In the genomic region with DNA sequence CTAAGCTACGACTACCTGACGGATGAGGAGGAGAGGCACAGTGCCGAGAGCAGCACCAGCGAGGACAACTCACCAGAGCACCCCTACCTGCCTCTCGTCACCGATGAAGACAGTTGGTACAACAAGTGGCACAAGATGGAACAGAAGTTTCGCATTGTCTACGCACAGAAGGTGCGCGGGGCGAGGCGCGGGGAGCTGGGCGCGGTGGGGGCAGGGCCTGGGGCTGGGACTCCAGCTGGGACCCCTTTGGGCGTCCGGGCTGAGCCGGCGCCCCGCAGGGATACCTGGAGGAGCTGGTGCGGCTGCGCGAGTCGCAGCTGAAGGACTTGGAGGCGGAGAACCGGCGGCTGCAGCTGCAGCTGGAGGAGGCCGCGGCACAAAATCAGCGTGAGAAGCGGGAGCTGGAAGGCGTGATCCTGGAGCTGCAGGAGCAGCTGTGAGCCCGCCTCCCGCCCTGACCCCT, we compare ENCODE assay signal across 8 mouse cellular contexts. TPM values are rescaled to one million over a fixed set of nuclear protein-coding genes. Genes with fewer than 3 reads are reported as not detected.
A peak's percentile ranks its signal among the peaks of the same experiment; 100 is the strongest.
DNase-seq lines count a peak whose midpoint lies in the region; ATAC-seq and TF ChIP-seq lines count a peak whose summit lies in the region.

No protein-coding gene starts in this region.

- peaks cover 57% of the 10 kb centered on the region for H3K36me3 ChIP-seq in forebrain, postnatal 0 days (ENCODE audit: insufficient read depth)
- peaks cover 30% of the 10 kb centered on the region for H3K36me3 ChIP-seq in liver, embryonic 13.5 days

- H3K9me3 ChIP-seq in forebrain, postnatal 0 days (ENCODE audit: low read length), result no peaks in the 10 kb centered on the region
- no peaks in the 10 kb centered on the region for H3K9me3 ChIP-seq in liver, embryonic 13.5 days (replicated peaks)

- no peak overlapping the region for H3K4me2 ChIP-seq in forebrain, postnatal 0 days (ENCODE audit: low read depth)
- H3K4me2 ChIP-seq in liver, embryonic 13.5 days, result peak overlapping the region; percentile 59

- H3K4me3 ChIP-seq in layer of hippocampus, adult 2 months, result no peak overlapping the region
- no peak overlapping the region for H3K4me3 ChIP-seq in forebrain, postnatal 0 days (ENCODE audit: low read depth, low read length)
- H3K4me3 ChIP-seq in liver, embryonic 13.5 days (replicated peaks), result peak overlapping the region; percentile 45

- ATAC-seq in forebrain, postnatal 0 days, result no peak
- peak; percentile 14; the same call in 1 of the 2 replicates for ATAC-seq in liver, embryonic 13.5 days (ENCODE audit: low read depth)

- no peak for TF ChIP-seq CTCF in layer of hippocampus, adult 2 months (conservative IDR thresholded peaks at IDR 0.05)
- no peak for TF ChIP-seq CTCF in forebrain, postnatal 0 days (IDR thresholded peaks at IDR 0.05; ENCODE audit: low read depth)

- peak overlapping the region; percentile 99; the same call in 1 of the 2 replicates for H3K27ac ChIP-seq in layer of hippocampus, adult 2 months
- H3K27ac ChIP-seq in forebrain, postnatal 0 days (ENCODE audit: low read depth, low read length), result no peak overlapping the region
- no peak overlapping the region for H3K27ac ChIP-seq in liver, embryonic 13.5 days

- DNase-seq in adrenal gland, postnatal 14 days, result peak; percentile 26
- DNase-seq in adrenal gland, adult 8-10 months, result no peak
- no peak for DNase-seq in layer of hippocampus, adult 2 months (ENCODE audit: low spot score in 2 of 2)
- DNase-seq in layer of hippocampus, postnatal 25 days (ENCODE audit: extremely low spot score in 1 of 2, low spot score in 1 of 2), result no peak
- DNase-seq in forebrain, postnatal 0 days, result peak; percentile 41
- DNase-seq in liver, embryonic 13.5 days, result no peak
- DNase-seq in yolk sac, embryonic 10.5 days (ENCODE audit: low spot score), result no peak
- DNase-seq in urinary bladder, adult 18-20 months (ENCODE audit: low spot score in 2 of 2), result no peak

- H3K4me1 ChIP-seq in forebrain, postnatal 0 days (ENCODE audit: insufficient read depth), result peaks cover 25% of the 10 kb centered on the region
- peaks cover 57% of the 10 kb centered on the region for H3K4me1 ChIP-seq in liver, embryonic 13.5 days (replicated peaks)

- H3K9ac ChIP-seq in forebrain, postnatal 0 days, result no peak overlapping the region
- H3K9ac ChIP-seq in liver, embryonic 13.5 days, result peak overlapping the region; percentile 58

- H3K27me3 ChIP-seq in forebrain, postnatal 0 days (ENCODE audit: insufficient read depth, low read length), result no peaks in the 10 kb centered on the region
- peaks cover 88% of the 10 kb centered on the region for H3K27me3 ChIP-seq in liver, embryonic 13.5 days

- WGBS in forebrain, postnatal 0 days, result 16% methylated on average over 34 of the region's 34 CpGs
- 4% methylated on average over 34 of the region's 34 CpGs for WGBS in liver, embryonic 13.5 days (ENCODE audit: insufficient replicate concordance)

RNA-seq across cellular contexts. Expression of a gene that starts 6.4 kb away (rescaled TPM):
- total RNA-seq in adrenal gland, postnatal 14 days (2021), result 31.3 and 31.6 TPM in 2 replicates
- 10 to 100 TPM; 53.9 to 83.9 (median 77.5) TPM for total RNA-seq in adrenal gland, adult 8-10 months (2022)
- 100 to 1,000 TPM; 482 to 488 TPM for total RNA-seq in layer of hippocampus, adult 2 months (2021)
- total RNA-seq in layer of hippocampus, postnatal 25 days (2021), result 100 to 1,000 TPM; 442 to 490 TPM
- 306 and 418 TPM in 2 replicates for total RNA-seq in forebrain, postnatal 0 days (2014; rRNA removed)
- polyA plus RNA-seq in forebrain, postnatal 0 days (2015; fragmentation: Nextera tagmentation; extraction: Ambion mirVana), result 118 and 121 TPM in 2 replicates
- polyA plus RNA-seq in liver, embryonic 13.5 days (2015; fragmentation: Nextera tagmentation; extraction: Ambion mirVana), result 1.5 and 1.7 TPM in 2 replicates

RNA-seq across cellular contexts. Expression of a gene that starts 8.1 kb away (rescaled TPM):
- total RNA-seq in adrenal gland, postnatal 14 days (2021), result 373 and 415 TPM in 2 replicates
- total RNA-seq in adrenal gland, adult 8-10 months (2022), result 100 to 1,000 TPM; 343 to 469 (median 379) TPM
- 10 to 100 TPM; 62.5 to 62.6 TPM for total RNA-seq in layer of hippocampus, adult 2 months (2021)
- total RNA-seq in layer of hippocampus, postnatal 25 days (2021), result 10 to 100 TPM; 63.7 to 65.3 TPM
- total RNA-seq in forebrain, postnatal 0 days (2014; rRNA removed), result 96.3 and 114 TPM in 2 replicates
- 120 and 129 TPM in 2 replicates for polyA plus RNA-seq in forebrain, postnatal 0 days (2015; fragmentation: Nextera tagmentation; extraction: Ambion mirVana)
- polyA plus RNA-seq in liver, embryonic 13.5 days (2015; fragmentation: Nextera tagmentation; extraction: Ambion mirVana), result 388 and 390 TPM in 2 replicates

RNA-seq across cellular contexts. Expression of a gene that starts 30.5 kb away (rescaled TPM):
- 180 and 194 TPM in 2 replicates for total RNA-seq in adrenal gland, postnatal 14 days (2021)
- 100 to 1,000 TPM; 171 to 220 (median 202) TPM for total RNA-seq in adrenal gland, adult 8-10 months (2022)
- 10 to 100 TPM; 60.6 to 66.4 TPM for total RNA-seq in layer of hippocampus, adult 2 months (2021)
- 10 to 100 TPM; 69.9 to 74.0 TPM for total RNA-seq in layer of hippocampus, postnatal 25 days (2021)
- 49.5 and 66.2 TPM in 2 replicates for total RNA-seq in forebrain, postnatal 0 days (2014; rRNA removed)
- polyA plus RNA-seq in forebrain, postnatal 0 days (2015; fragmentation: Nextera tagmentation; extraction: Ambion mirVana), result 72.3 and 86.6 TPM in 2 replicates
- 59.5 and 63.3 TPM in 2 replicates for polyA plus RNA-seq in liver, embryonic 13.5 days (2015; fragmentation: Nextera tagmentation; extraction: Ambion mirVana)

RNA-seq across cellular contexts. Expression of a gene that starts 33.6 kb away (rescaled TPM):
- 17.5 and 72.4 TPM in 2 replicates for total RNA-seq in adrenal gland, postnatal 14 days (2021)
- total RNA-seq in adrenal gland, adult 8-10 months (2022), result under 1 TPM; 0.06 to 0.70 (median 0.31) TPM
- total RNA-seq in layer of hippocampus, adult 2 months (2021), result under 1 TPM; 0.15 to 0.23 TPM
- total RNA-seq in layer of hippocampus, postnatal 25 days (2021), result under 1 TPM; 0.31 to 0.81 TPM
- total RNA-seq in forebrain, postnatal 0 days (2014; rRNA removed), result 0.24 and 1.2 TPM in 2 replicates
- polyA plus RNA-seq in forebrain, postnatal 0 days (2015; fragmentation: Nextera tagmentation; extraction: Ambion mirVana), result 0.50 and 0.68 TPM in 2 replicates
- polyA plus RNA-seq in liver, embryonic 13.5 days (2015; fragmentation: Nextera tagmentation; extraction: Ambion mirVana), result 734 and 914 TPM in 2 replicates

RNA-seq across cellular contexts. Expression of a gene that starts 47.8 kb away (rescaled TPM):
- 8.2 and 9.6 TPM in 2 replicates for total RNA-seq in adrenal gland, postnatal 14 days (2021)
- 1 to 10 TPM; 3.8 to 6.2 (median 5.0) TPM for total RNA-seq in adrenal gland, adult 8-10 months (2022)
- total RNA-seq in layer of hippocampus, adult 2 months (2021), result 100 to 1,000 TPM in 1 of 2 experiments, 10 to 100 TPM in 1; 92.5 to 102 TPM
- 100 to 1,000 TPM in 1 of 2 experiments, 10 to 100 TPM in 1; 85.4 to 109 TPM for total RNA-seq in layer of hippocampus, postnatal 25 days (2021)
- total RNA-seq in forebrain, postnatal 0 days (2014; rRNA removed), result 351 and 361 TPM in 2 replicates
- 26.2 and 26.9 TPM in 2 replicates for polyA plus RNA-seq in forebrain, postnatal 0 days (2015; fragmentation: Nextera tagmentation; extraction: Ambion mirVana)
- polyA plus RNA-seq in liver, embryonic 13.5 days (2015; fragmentation: Nextera tagmentation; extraction: Ambion mirVana), result 0.25 and 0.41 TPM in 2 replicates

Comparison
In these comparisons a context has a peak if more than half of its experiments do, and no peak if none do; other contexts are left out.
1. DNase-seq: peak in adrenal gland, postnatal 14 days (single experiment) and forebrain, postnatal 0 days (single experiment); none in adrenal gland, adult 8-10 months (single experiment), layer of hippocampus, adult 2 months (0 of 2), layer of hippocampus, postnatal 25 days (0 of 2), liver, embryonic 13.5 days (single experiment), yolk sac, embryonic 10.5 days (single experiment) and urinary bladder, adult 18-20 months (0 of 2).